Mouse (Mus musculus) cerebellum, adult 9-11 months (tissue): ENCODE data around the gene Galnt14.

ENCODE experiments used
- DNase-seq: peaks from one replicate; pipeline ENCODE4 v3.0.0; 2022

Gene Galnt14

GRCm38 (mm10) chr17:73663237-73663636 is 47.0 kb downstream of the Galnt14 start:
- DNase-seq: no peak

- no peak for DNase-seq
These were observed 51.4 kb downstream of the Galnt14 start for GRCm38 (mm10) chr17:73658731-73659445.

- DNase-seq: no peak
These were observed 53.9 kb downstream of the Galnt14 start for GRCm38 (mm10) chr17:73656373-73656772.

GRCm38 (mm10) chr17:73654261-73654660 is 56.0 kb downstream of the Galnt14 start:
- DNase-seq: no peak

GRCm38 (mm10) chr17:73649371-73649770 is 60.9 kb downstream of the Galnt14 start:
- DNase-seq: no peak

- DNase-seq: no peak
These were observed 68.6 kb downstream of the Galnt14 start for GRCm38 (mm10) chr17:73641676-73642075.

- DNase-seq: no peak
These were observed 70.2 kb downstream of the Galnt14 start for GRCm38 (mm10) chr17:73640117-73640480.

- no peak for DNase-seq
These were observed 70.7 kb downstream of the Galnt14 start for GRCm38 (mm10) chr17:73639401-73640116.

GRCm38 (mm10) chr17:73636988-73637387 is 73.3 kb downstream of the Galnt14 start:
- no peak for DNase-seq

- DNase-seq: no peak
These were observed 75.4 kb downstream of the Galnt14 start for GRCm38 (mm10) chr17:73634896-73635295.

GRCm38 (mm10) chr17:73633991-73634710 is 76.1 kb downstream of the Galnt14 start:
- DNase-seq: no peak

- no peak for DNase-seq
These were observed 81.9 kb downstream of the Galnt14 start for GRCm38 (mm10) chr17:73628263-73628914.

- DNase-seq: no peak
These were observed 83.3 kb downstream of the Galnt14 start for GRCm38 (mm10) chr17:73626912-73627311.

- no peak for DNase-seq
These were observed 90.2 kb downstream of the Galnt14 start for GRCm38 (mm10) chr17:73620049-73620448.

- DNase-seq: no peak
These were observed 107.4 kb downstream of the Galnt14 start for GRCm38 (mm10) chr17:73602552-73603478.

GRCm38 (mm10) chr17:73599923-73600322 is 110.3 kb downstream of the Galnt14 start:
- DNase-seq: no peak

- DNase-seq: no peak
These were observed 118.2 kb downstream of the Galnt14 start for GRCm38 (mm10) chr17:73592081-73592480.

- no peak for DNase-seq
These were observed 122.7 kb downstream of the Galnt14 start for GRCm38 (mm10) chr17:73587573-73587972.

- no peak for DNase-seq
These were observed 136.1 kb downstream of the Galnt14 start for GRCm38 (mm10) chr17:73574186-73574585.

- no peak for DNase-seq
These were observed 137.4 kb downstream of the Galnt14 start for GRCm38 (mm10) chr17:73572881-73573280.

GRCm38 (mm10) chr17:73572440-73572839 is 137.8 kb downstream of the Galnt14 start:
- DNase-seq: peak; percentile 10

GRCm38 (mm10) chr17:73571961-73572360 is 138.3 kb downstream of the Galnt14 start:
- peak; percentile 9 for DNase-seq
